In genomic region chr17:28910139-28910538, GRCm38 (mm10) we compare ENCODE assay signal across 13 mouse cellular contexts. TPM values are rescaled to one million over a fixed set of nuclear protein-coding genes. Genes with fewer than 3 reads are reported as not detected.
DNase-seq lines count a peak whose midpoint lies in the region; ATAC-seq and TF ChIP-seq lines count a peak whose summit lies in the region.
"Had no signal": no experiment of that assay in that cellular context is flagged by ENCODE, and none has a peak within 500 bp of the region (broad histone marks: within the 10 kb centered on the region; RNA-seq: fewer than 3 reads in every experiment).

No protein-coding gene starts in this region.

- no peak for TF ChIP-seq EP300 in liver, postnatal 0 days (IDR thresholded peaks at IDR 0.05; ENCODE audit: low read depth)

- H3K4me1 ChIP-seq in midbrain, embryonic 10.5 days, result peaks cover 23% of the 10 kb centered on the region
- peaks cover 8% of the 10 kb centered on the region for H3K4me1 ChIP-seq in midbrain, embryonic 15.5 days
- H3K4me1 ChIP-seq in kidney, embryonic 14.5 days (ENCODE audit: control insufficient read depth, insufficient read depth, low read length), result no peaks in the 10 kb centered on the region; the same call in 1 of the 2 replicates
- peaks cover 9% of the 10 kb centered on the region for H3K4me1 ChIP-seq in liver, postnatal 0 days (ENCODE audit: insufficient read depth)

- no peaks in the 10 kb centered on the region for H3K36me3 ChIP-seq in midbrain, embryonic 10.5 days
- no peaks in the 10 kb centered on the region for H3K36me3 ChIP-seq in midbrain, embryonic 15.5 days (replicated peaks)
- H3K36me3 ChIP-seq in kidney, embryonic 14.5 days (ENCODE audit: control insufficient read depth, insufficient read depth, low read length), result no peaks in the 10 kb centered on the region
- H3K36me3 ChIP-seq in liver, postnatal 0 days (replicated peaks; ENCODE audit: insufficient read depth, low read length), result no peaks in the 10 kb centered on the region

- H3K4me3 ChIP-seq in midbrain, embryonic 10.5 days, result peak overlapping the region; percentile 50; the same call in 1 of the 2 replicates
- no peak overlapping the region for H3K4me3 ChIP-seq in midbrain, embryonic 15.5 days
- H3K4me3 ChIP-seq in kidney, embryonic 14.5 days (ENCODE audit: low read length), result peak overlapping the region; percentile 28; the same call in 1 of the 2 replicates
- no peak overlapping the region for H3K4me3 ChIP-seq in liver, postnatal 0 days (ENCODE audit: low read depth, low read length)
- H3K4me3 ChIP-seq: layer of hippocampus, adult 2 months had no signal

- H3K9me3 ChIP-seq in midbrain, embryonic 10.5 days (replicated peaks), result no peaks in the 10 kb centered on the region
- H3K9me3 ChIP-seq in midbrain, embryonic 15.5 days, result no peaks in the 10 kb centered on the region
- H3K9me3 ChIP-seq in kidney, embryonic 14.5 days (ENCODE audit: control insufficient read depth, low read length), result no peaks in the 10 kb centered on the region
- H3K9me3 ChIP-seq in liver, postnatal 0 days (ENCODE audit: low read length), result no peaks in the 10 kb centered on the region

- H3K9ac ChIP-seq in midbrain, embryonic 15.5 days, result no peak overlapping the region
- peak overlapping the region; percentile 48; the same call in 1 of the 2 replicates for H3K9ac ChIP-seq in kidney, embryonic 14.5 days (ENCODE audit: low read depth, low read length)
- 0 out of 2 replicates have a peak overlapping the region, but pooled peaks have one; percentile 16 for H3K9ac ChIP-seq in liver, postnatal 0 days (replicated peaks)

- H3K27me3 ChIP-seq in midbrain, embryonic 10.5 days (ENCODE audit: low read depth, poor library complexity, severe bottlenecking), result peaks cover 31% of the 10 kb centered on the region
- H3K27me3 ChIP-seq in midbrain, embryonic 15.5 days (replicated peaks), result no peaks in the 10 kb centered on the region
- H3K27me3 ChIP-seq in kidney, embryonic 14.5 days (ENCODE audit: control insufficient read depth, insufficient read depth, low read length), result peaks cover 2% of the 10 kb centered on the region; the same call in 1 of the 2 replicates
- no peaks in the 10 kb centered on the region for H3K27me3 ChIP-seq in liver, postnatal 0 days (ENCODE audit: insufficient read depth, low read length)

- H3K27ac ChIP-seq in midbrain, embryonic 10.5 days (replicated peaks), result no peak overlapping the region
- H3K27ac ChIP-seq in midbrain, embryonic 15.5 days, result no peak overlapping the region
- no peak overlapping the region for H3K27ac ChIP-seq in kidney, embryonic 14.5 days (ENCODE audit: low read depth, low read length)
- peak overlapping the region; percentile 12; the same call in 1 of the 2 replicates for H3K27ac ChIP-seq in liver, postnatal 0 days (ENCODE audit: low read depth)
- H3K27ac ChIP-seq: layer of hippocampus, adult 2 months had no signal

- peak; percentile 48 for DNase-seq in embryo, embryonic 10 days (ENCODE audit: low spot score)
- no peak for DNase-seq in embryo, embryonic 10.5 days (ENCODE audit: low spot score)
- no peak for DNase-seq in midbrain, embryonic 10.5 days (ENCODE audit: low spot score)
- no peak for DNase-seq in liver, postnatal 0 days
- no peak for DNase-seq in layer of hippocampus, adult 9-11 months
- no peak for DNase-seq in layer of hippocampus, postnatal 14 days (ENCODE audit: low spot score in 2 of 2)
- DNase-seq: cerebellum, adult 18-20 months; right cerebral cortex, postnatal 25 days had no signal

- no peak for ATAC-seq in midbrain, embryonic 15.5 days (replicated peaks)
- ATAC-seq in kidney, embryonic 14.5 days (ENCODE audit: low FRiP score, low TSS enrichment), result no peak
- ATAC-seq in liver, postnatal 0 days, result peak; percentile 57

- 18% methylated on average over 7 of the region's 7 CpGs for WGBS in midbrain, embryonic 10.5 days
- 24% methylated on average over 7 of the region's 7 CpGs for WGBS in midbrain, embryonic 15.5 days
- 26% methylated on average over 7 of the region's 7 CpGs for WGBS in kidney, embryonic 14.5 days
- 48% methylated on average over 7 of the region's 7 CpGs for WGBS in liver, postnatal 0 days (ENCODE audit: insufficient replicate concordance)

- peak; percentile 49 for TF ChIP-seq CTCF in liver, postnatal 0 days (IDR thresholded peaks at IDR 0.05; ENCODE audit: low read depth)

- no peak overlapping the region for H3K4me2 ChIP-seq in midbrain, embryonic 15.5 days
- H3K4me2 ChIP-seq in kidney, embryonic 14.5 days (replicated peaks; ENCODE audit: low read depth, low read length), result peak overlapping the region; percentile 60
- H3K4me2 ChIP-seq in liver, postnatal 0 days (ENCODE audit: low read depth, low read length), result peak overlapping the region; percentile 72

RNA-seq across cellular contexts. Expression of gene 4930539E08Rik, which starts 5.0 kb away (rescaled TPM):
- polyA plus RNA-seq in midbrain, embryonic 10.5 days (2016; fragmentation: Nextera tagmentation; extraction: Ambion mirVana), result 0.11 and 0.26 TPM in 2 replicates
- 1.7 and 2.5 TPM in 2 replicates for polyA plus RNA-seq in midbrain, embryonic 15.5 days (2015; fragmentation: Nextera tagmentation; extraction: Ambion mirVana)
- polyA plus RNA-seq in kidney, embryonic 14.5 days (2014; fragmentation: Nextera tagmentation; extraction: Ambion mirVana), result 0.46 and 0.62 TPM in 2 replicates
- 0.08 and 0.09 TPM in 2 replicates for polyA plus RNA-seq in liver, postnatal 0 days (2015; fragmentation: Nextera tagmentation; extraction: Ambion mirVana)
- total RNA-seq in layer of hippocampus, postnatal 14 days (2021), result 1 to 10 TPM; 3.2 to 3.8 TPM
- total RNA-seq: gastrocnemius, adult 18-20 months had no signal

RNA-seq across cellular contexts. Expression of gene Pxt1, which starts 33.5 kb away (rescaled TPM):
- 0.22 TPM in 1 of 2 replicates, not detected in the other for polyA plus RNA-seq in midbrain, embryonic 10.5 days (2016; fragmentation: Nextera tagmentation; extraction: Ambion mirVana)
- polyA plus RNA-seq in midbrain, embryonic 15.5 days (2015; fragmentation: Nextera tagmentation; extraction: Ambion mirVana), result 0.17 TPM in 1 of 2 replicates, not detected in the other
- 0.28 TPM in 1 of 2 replicates, not detected in the other for polyA plus RNA-seq in kidney, embryonic 14.5 days (2014; fragmentation: Nextera tagmentation; extraction: Ambion mirVana)
- polyA plus RNA-seq in liver, postnatal 0 days (2015; fragmentation: Nextera tagmentation; extraction: Ambion mirVana), result 0.14 and 0.29 TPM in 2 replicates
- total RNA-seq in layer of hippocampus, postnatal 14 days (2021), result not detected
- total RNA-seq: gastrocnemius, adult 18-20 months; layer of hippocampus, adult 2 months; megakaryocyte-erythroid progenitor cell, adult 5-6 weeks had no signal

RNA-seq across cellular contexts. Expression of gene Kctd20, which starts 41.6 kb away (rescaled TPM):
- polyA plus RNA-seq in midbrain, embryonic 10.5 days (2016; fragmentation: Nextera tagmentation; extraction: Ambion mirVana), result 107 and 114 TPM in 2 replicates
- polyA plus RNA-seq in midbrain, embryonic 15.5 days (2015; fragmentation: Nextera tagmentation; extraction: Ambion mirVana), result 91.1 and 93.9 TPM in 2 replicates
- 43.4 and 83.7 TPM in 2 replicates for polyA plus RNA-seq in kidney, embryonic 14.5 days (2014; fragmentation: Nextera tagmentation; extraction: Ambion mirVana)
- polyA plus RNA-seq in liver, postnatal 0 days (2015; fragmentation: Nextera tagmentation; extraction: Ambion mirVana), result 38.6 and 39.5 TPM in 2 replicates
- 10 to 100 TPM; 76.2 to 77.7 TPM for total RNA-seq in layer of hippocampus, postnatal 14 days (2021)

RNA-seq across cellular contexts. Expression of gene Pnpla1, which starts 51.9 kb away (rescaled TPM):
- not detected in 2 replicates for polyA plus RNA-seq in midbrain, embryonic 10.5 days (2016; fragmentation: Nextera tagmentation; extraction: Ambion mirVana)
- polyA plus RNA-seq in midbrain, embryonic 15.5 days (2015; fragmentation: Nextera tagmentation; extraction: Ambion mirVana), result 0.05 and 0.10 TPM in 2 replicates
- polyA plus RNA-seq in kidney, embryonic 14.5 days (2014; fragmentation: Nextera tagmentation; extraction: Ambion mirVana), result not detected in 2 replicates
- polyA plus RNA-seq in liver, postnatal 0 days (2015; fragmentation: Nextera tagmentation; extraction: Ambion mirVana), result 0.09 and 0.16 TPM in 2 replicates
- total RNA-seq in layer of hippocampus, postnatal 14 days (2021), result under 1 TPM; 0.18 to 0.26 TPM
- total RNA-seq: megakaryocyte-erythroid progenitor cell, adult 5-6 weeks had no signal

Comparison
In these comparisons a context has a peak if more than half of its experiments do, and no peak if none do; other contexts are left out.
1. H3K4me3 ChIP-seq: peak in midbrain, embryonic 10.5 days (single experiment) and kidney, embryonic 14.5 days (single experiment); none in midbrain, embryonic 15.5 days (single experiment) and liver, postnatal 0 days (single experiment).